Mouse (Mus musculus): ENCODE results near the gene Tmem160.

The Tmem160 gene

DNA sequence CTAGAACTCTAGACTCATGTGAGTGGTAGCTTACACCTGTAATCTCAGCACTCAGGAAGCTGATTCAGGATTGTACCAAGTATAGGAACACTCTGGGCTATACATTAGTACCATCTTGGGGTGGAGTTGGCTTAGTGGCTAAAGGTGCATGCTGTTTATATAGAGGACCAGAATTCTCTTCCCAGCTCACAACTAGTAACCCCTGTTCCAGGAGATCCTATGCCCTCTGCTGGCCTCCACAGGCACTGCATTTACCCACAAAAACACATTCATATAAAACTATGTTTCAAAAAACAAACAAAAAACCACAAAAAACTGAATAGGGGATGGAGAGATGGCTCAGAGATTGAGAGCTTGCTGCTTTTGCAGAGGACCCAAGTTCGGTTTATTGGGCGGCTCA is 40.8 kb downstream of the Tmem160 start:
- peak; percentile 11 to 50 for DNase-seq

DNA sequence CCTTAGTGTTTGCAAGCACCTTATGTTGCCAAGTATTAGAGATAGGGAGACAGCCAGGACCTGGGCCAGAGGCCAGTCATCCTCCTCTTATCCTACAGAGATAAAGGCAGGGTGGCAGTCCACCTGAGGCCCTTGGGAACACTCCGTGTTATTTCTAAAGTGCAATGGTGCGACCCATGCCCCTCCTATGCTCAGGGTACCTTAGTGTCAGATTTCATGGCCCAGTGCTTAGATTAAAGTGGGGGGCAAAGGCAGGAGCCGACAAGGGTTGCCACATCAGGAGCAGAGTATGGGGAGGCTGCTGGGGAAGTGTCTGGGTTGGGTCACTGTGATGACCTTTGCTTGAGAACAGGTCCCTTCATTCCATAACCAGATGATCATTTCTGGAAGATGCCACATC is 43.7 kb downstream of the Tmem160 start:
- no peak for DNase-seq

DNA sequence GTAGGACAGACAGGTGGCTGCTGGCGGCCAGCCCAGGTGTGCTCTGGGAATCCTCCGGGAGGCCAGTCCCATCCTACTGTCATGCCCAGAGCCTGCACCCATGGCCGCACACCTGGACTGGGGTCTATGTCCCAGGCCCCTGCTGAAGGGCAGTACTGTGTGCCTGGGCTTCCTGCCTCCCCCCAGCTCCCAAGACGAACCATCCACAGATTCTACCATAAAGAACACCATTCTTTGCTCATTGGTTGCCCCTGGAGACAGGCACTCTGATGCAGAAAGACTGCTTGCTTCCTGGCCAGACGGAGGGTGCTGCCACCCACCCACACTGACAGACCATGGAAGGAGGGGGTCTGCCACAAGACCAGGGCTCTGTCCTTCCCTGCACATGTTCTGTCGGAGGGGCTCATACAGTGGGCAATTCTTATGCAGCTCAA is 47.1 kb downstream of the Tmem160 start:
- DNase-seq, result no peak

DNA sequence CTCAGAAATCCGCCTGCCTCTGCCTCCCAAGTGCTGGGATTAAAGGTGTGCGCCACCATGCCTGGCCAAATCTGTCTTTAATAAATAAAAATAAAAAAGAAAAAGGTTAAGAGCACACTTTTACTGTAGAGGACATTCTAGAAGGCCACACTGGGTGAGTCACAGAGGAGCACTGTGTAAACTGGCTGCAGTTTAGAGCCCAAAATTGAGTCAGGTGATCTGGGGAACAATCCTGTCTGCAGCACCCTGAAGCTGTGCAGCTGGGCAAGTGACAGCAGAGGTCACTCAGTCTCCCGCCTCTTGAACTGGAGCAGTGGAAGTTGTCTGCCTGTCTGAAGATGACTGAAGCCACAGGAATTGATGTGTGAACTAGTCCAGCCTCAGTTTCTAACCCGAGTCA is 49.0 kb downstream of the Tmem160 start:
- no peak for DNase-seq

DNA sequence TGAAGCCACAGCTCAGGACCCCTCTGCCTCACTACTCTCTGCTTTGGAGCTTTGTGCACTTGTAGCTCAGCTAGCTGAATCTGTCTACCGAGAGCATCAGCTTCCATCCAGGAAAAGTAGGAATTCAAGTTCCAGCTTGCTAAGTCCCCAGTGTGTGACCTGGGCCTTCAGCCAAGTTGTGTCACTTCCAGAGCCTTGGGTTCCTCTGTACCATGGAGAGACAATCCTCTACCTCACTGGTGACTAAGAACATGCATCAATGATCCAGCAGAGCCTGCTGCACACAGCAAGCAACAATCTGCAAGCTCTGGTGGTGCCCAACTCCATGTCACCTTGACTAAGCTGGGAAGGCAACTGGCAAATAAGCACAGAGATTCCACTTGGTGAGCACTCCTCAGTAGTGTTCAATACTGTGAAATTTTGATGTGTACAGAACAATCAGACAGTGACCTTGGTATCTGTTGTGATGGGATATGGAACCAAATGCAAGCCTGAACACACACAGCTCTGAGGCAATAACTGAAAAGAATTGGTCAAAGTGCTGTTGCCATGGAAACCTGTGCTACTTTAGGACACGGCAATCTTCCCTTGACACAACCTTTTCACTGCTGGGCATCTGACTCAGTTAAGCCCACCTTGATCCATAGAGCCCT is 52.1 kb downstream of the Tmem160 start:
- peak; percentile 8 to 17 for DNase-seq

Data from kidney, adult 8-10 months (tissue).